Mouse (Mus musculus): ENCODE measurements around the gene Med26. TPM values are rescaled to one million over a fixed set of nuclear protein-coding genes. Genes with fewer than 3 reads are reported as not detected.

Gene Med26
- polyA plus RNA-seq, 1 experiment from 2014 or later, result 15.5 TPM

- H3K36me3 ChIP-seq (ENCODE audit: control insufficient read depth, insufficient read depth, low read length), result peaks cover 43% of the 10 kb centered on the region
Observed at GRCm38 (mm10) chr8:72453904-72454303, 94.2 kb downstream of the Med26 start.

GRCm38 (mm10) chr8:72451516-72451915, 96.6 kb downstream of the Med26 start:
- no peak overlapping the region for H3K9ac ChIP-seq (ENCODE audit: low read depth, low read length)
- no peak overlapping the region for H3K4me3 ChIP-seq (ENCODE audit: low read length)
- H3K4me2 ChIP-seq (ENCODE audit: low read length), result no peak overlapping the region
- peaks cover 4% of the 10 kb centered on the region; the same call in 1 of the 2 replicates for H3K4me1 ChIP-seq (ENCODE audit: control insufficient read depth, insufficient read depth, low read depth, low read length)
- H3K27ac ChIP-seq (ENCODE audit: low read depth, low read length), result no peak overlapping the region
- no peak for ATAC-seq
- 87% methylated on average over 8 of the region's 8 CpGs for WGBS
- no peaks in the 10 kb centered on the region for H3K9me3 ChIP-seq (ENCODE audit: control insufficient read depth, low read length)
- no peaks in the 10 kb centered on the region for H3K27me3 ChIP-seq (replicated peaks; ENCODE audit: control insufficient read depth, insufficient read depth, low read length)
- peaks cover 39% of the 10 kb centered on the region for H3K36me3 ChIP-seq (ENCODE audit: control insufficient read depth, insufficient read depth, low read length)

More at GRCm38 (mm10) chr8:72453904-72454303, 94.2 kb downstream of the Med26 start:
- H3K27me3 ChIP-seq (replicated peaks; ENCODE audit: control insufficient read depth, insufficient read depth, low read length), result no peaks in the 10 kb centered on the region
- H3K4me3 ChIP-seq (ENCODE audit: low read length), result no peak overlapping the region
- no peaks in the 10 kb centered on the region for H3K9me3 ChIP-seq (ENCODE audit: control insufficient read depth, low read length)
- no peak overlapping the region for H3K4me2 ChIP-seq (ENCODE audit: low read length)
- no peak overlapping the region for H3K9ac ChIP-seq (ENCODE audit: low read depth, low read length)
- no peak overlapping the region for H3K27ac ChIP-seq (ENCODE audit: low read depth, low read length)
- WGBS, result 95% methylated on average over 2 of the region's 2 CpGs
- H3K4me1 ChIP-seq (ENCODE audit: control insufficient read depth, insufficient read depth, low read depth, low read length), result no peaks in the 10 kb centered on the region
- no peak for ATAC-seq

- no peak overlapping the region for H3K4me3 ChIP-seq (ENCODE audit: low read length)
- no peak overlapping the region for H3K9ac ChIP-seq (ENCODE audit: low read depth, low read length)
- H3K27ac ChIP-seq (ENCODE audit: low read depth, low read length), result no peak overlapping the region
- WGBS, result 96% methylated on average over 6 of the region's 6 CpGs
- H3K27me3 ChIP-seq (replicated peaks; ENCODE audit: control insufficient read depth, insufficient read depth, low read length), result no peaks in the 10 kb centered on the region
- ATAC-seq, result no peak
- H3K4me1 ChIP-seq (ENCODE audit: control insufficient read depth, insufficient read depth, low read depth, low read length), result peaks cover 4% of the 10 kb centered on the region; the same call in 1 of the 2 replicates
- H3K36me3 ChIP-seq (ENCODE audit: control insufficient read depth, insufficient read depth, low read length), result peaks cover 6% of the 10 kb centered on the region; the same call in 1 of the 2 replicates
- H3K4me2 ChIP-seq (ENCODE audit: low read length), result no peak overlapping the region
- H3K9me3 ChIP-seq (ENCODE audit: control insufficient read depth, low read length), result no peaks in the 10 kb centered on the region
Observed at GRCm38 (mm10) chr8:72445071-72445470, 103.0 kb downstream of the Med26 start.

Small RNA genes lying within 50 kb of the gene (microRNA-seq; reads per million reads assigned to microRNA genes)
- gene Gm28019, result not detected
- gene Mir7068, result 2.1 reads per million, percentile 2 among the genes with 10 or more reads in this experiment

Other genes with a start within 250 kb of the Med26 start
- 10.1 and 14.5 TPM in 2 replicates for gene Gm10282, start 243.0 kb downstream of the Med26 start, polyA plus RNA-seq (2015; fragmentation: Nextera tagmentation; extraction: Ambion mirVana)
- gene Klf2, start 229.2 kb downstream of the Med26 start, polyA plus RNA-seq (2015; fragmentation: Nextera tagmentation; extraction: Ambion mirVana), result 5.1 and 5.4 TPM in 2 replicates
- gene Eps15l1, start 126.8 kb downstream of the Med26 start, polyA plus RNA-seq (2015; fragmentation: Nextera tagmentation; extraction: Ambion mirVana), result 51.9 and 58.4 TPM in 2 replicates
- 1.2 and 1.4 TPM in 2 replicates for gene Calr3, start 104.4 kb downstream of the Med26 start, polyA plus RNA-seq (2015; fragmentation: Nextera tagmentation; extraction: Ambion mirVana)
- gene 1700030K09Rik, start 104.4 kb downstream of the Med26 start, polyA plus RNA-seq (2015; fragmentation: Nextera tagmentation; extraction: Ambion mirVana), result 16.0 and 16.4 TPM in 2 replicates
- 40.0 and 62.2 TPM in 2 replicates for gene Cherp, start 73.0 kb downstream of the Med26 start, polyA plus RNA-seq (2015; fragmentation: Nextera tagmentation; extraction: Ambion mirVana)
- gene Slc35e1, start 55.7 kb downstream of the Med26 start, polyA plus RNA-seq (2015; fragmentation: Nextera tagmentation; extraction: Ambion mirVana), result 5.7 and 8.2 TPM in 2 replicates
- gene Smim7, start 22.8 kb upstream of the Med26 start, polyA plus RNA-seq (2015; fragmentation: Nextera tagmentation; extraction: Ambion mirVana), result 123 and 127 TPM in 2 replicates
- gene Tmem38a, start 23.8 kb upstream of the Med26 start, polyA plus RNA-seq (2015; fragmentation: Nextera tagmentation; extraction: Ambion mirVana), result 41.8 and 42.9 TPM in 2 replicates
- gene Nwd1, start 98.4 kb upstream of the Med26 start, polyA plus RNA-seq (2015; fragmentation: Nextera tagmentation; extraction: Ambion mirVana), result 3.5 and 3.6 TPM in 2 replicates
- gene Sin3b, start 175.0 kb upstream of the Med26 start, polyA plus RNA-seq (2015; fragmentation: Nextera tagmentation; extraction: Ambion mirVana), result 176 and 177 TPM in 2 replicates
- gene F2rl3, start 213.6 kb upstream of the Med26 start, polyA plus RNA-seq (2015; fragmentation: Nextera tagmentation; extraction: Ambion mirVana), result 0.40 and 0.46 TPM in 2 replicates

Data from hindbrain, embryonic 16.5 days (tissue).